Mouse (Mus musculus) liver, embryonic 11.5 days (tissue): Measurements from ENCODE around the gene Sh3d19. TPM values are rescaled to one million over a fixed set of nuclear protein-coding genes. Genes with fewer than 3 reads are reported as not detected.

ENCODE experiments used
- ATAC-seq: fragments of 200-750 bp; cut with Nextera tagmentation; replicated peaks from 2 replicates; pipeline ENCODE4 v1.8.0; 2017; ENCODE audit warnings: moderate number of reproducible peaks, mild to moderate bottlenecking, moderate TSS enrichment, moderate library complexity; ENCODE audit not compliant: low FRiP score
- DNase-seq: peaks from one replicate; pipeline ENCODE4 v3.0.0-alpha.2; 2017; ENCODE audit warnings: low spot score
- H3K27ac ChIP-seq: fragments of 300-500 bp; sonication (generic); 2 replicates; pipeline ENCODE4 v1.5.1; 2014; ENCODE audit warnings: mild to moderate bottlenecking, low read depth, low read length, control low read depth
- H3K27me3 ChIP-seq: fragments of 300-500 bp; sonication (generic); replicated peaks from 2 replicates; pipeline ENCODE4 v1.6.1; 2014; ENCODE audit warnings: low read length, mixed read lengths; ENCODE audit not compliant: control insufficient read depth, insufficient read depth
- H3K36me3 ChIP-seq: fragments of 300-500 bp; sonication (generic); 2 replicates; pipeline ENCODE4 v1.6.1; 2014; ENCODE audit warnings: mild to moderate bottlenecking, low read length, moderate library complexity, mixed read lengths; ENCODE audit not compliant: control insufficient read depth, insufficient read depth
- H3K4me1 ChIP-seq: fragments of 300-500 bp; sonication (generic); replicated peaks from 2 replicates; pipeline ENCODE4 v1.6.1; 2014; ENCODE audit warnings: low read length, mixed read lengths; ENCODE audit not compliant: control insufficient read depth, insufficient read depth
- H3K4me2 ChIP-seq: fragments of 300-500 bp; sonication (generic); 2 replicates; pipeline ENCODE4 v1.6.1; 2014; ENCODE audit warnings: mild to moderate bottlenecking, control low read depth, moderate library complexity
- H3K4me3 ChIP-seq: fragments of 300-500 bp; sonication (generic); 2 replicates; pipeline ENCODE4 v1.5.1; 2014; ENCODE audit warnings: low read depth, low read length, control low read depth
- H3K9ac ChIP-seq: fragments of 300-500 bp; sonication (generic); 2 replicates; pipeline ENCODE4 v1.6.1; 2014; ENCODE audit warnings: low read depth, low read length, control low read depth
- H3K9me3 ChIP-seq: fragments of 300-500 bp; sonication (generic); 2 replicates; pipeline ENCODE4 v1.6.1; 2016; ENCODE audit warnings: low read length, inconsistent platforms, mixed read lengths; ENCODE audit not compliant: control insufficient read depth
- WGBS: fragments of 180-500 bp; shearing (Covaris S2); extraction: QIAGEN DNeasy Blood & Tissue Kit; methylation state at CpG from one replicate; pipeline ENCODE4 v1.1.7; 2014; 5-methylcytosine and 5-hydroxymethylcytosine counted together
- polyA plus RNA-seq: library from polyadenylated mRNA; unstranded; fragments of >200 nt; fragmentation: Nextera tagmentation; extraction: Ambion mirVana; gene quantifications from 2 replicates; pipeline ENCODE4 v1.2.1, GENCODE M21; 2014

Sh3d19 gene
- polyA plus RNA-seq, 1 experiment from 2014 or later: 20.7 TPM

GRCm38 (mm10) chr3:86047686-86048408 lies 76.9 kb downstream of the Sh3d19 start:
- Histone ChIP-seq H3K27ac (no peak overlapping the region), H3K36me3 (peaks cover 7% of the 10 kb centered on the region; the same call in 1 of the 2 replicates), H3K4me3 (no peak overlapping the region), H3K9ac (no peak overlapping the region), H3K4me2 (no peak overlapping the region), H3K9me3 (no peaks in the 10 kb centered on the region), H3K4me1 (no peaks in the 10 kb centered on the region), H3K27me3 (no peaks in the 10 kb centered on the region)
- ATAC-seq (no peak), DNase-seq (no peak)
- 90% methylated on average over 9 of the region's 9 CpGs for WGBS

GRCm38 (mm10) chr3:86049041-86049440 lies 78.1 kb downstream of the Sh3d19 start:
- no peaks in the 10 kb centered on the region for H3K27me3 ChIP-seq
- ATAC-seq (no peak), DNase-seq (no peak)
- H3K36me3 ChIP-seq: peaks cover 7% of the 10 kb centered on the region; the same call in 1 of the 2 replicates
- H3K4me1 ChIP-seq: no peaks in the 10 kb centered on the region
- no peaks in the 10 kb centered on the region for H3K9me3 ChIP-seq
- no peak overlapping the region for H3K9ac ChIP-seq
- H3K4me2 ChIP-seq: no peak overlapping the region
- WGBS: 80% methylated on average over 2 of the region's 2 CpGs
- no peak overlapping the region for H3K27ac ChIP-seq
- no peak overlapping the region for H3K4me3 ChIP-seq

DNA sequence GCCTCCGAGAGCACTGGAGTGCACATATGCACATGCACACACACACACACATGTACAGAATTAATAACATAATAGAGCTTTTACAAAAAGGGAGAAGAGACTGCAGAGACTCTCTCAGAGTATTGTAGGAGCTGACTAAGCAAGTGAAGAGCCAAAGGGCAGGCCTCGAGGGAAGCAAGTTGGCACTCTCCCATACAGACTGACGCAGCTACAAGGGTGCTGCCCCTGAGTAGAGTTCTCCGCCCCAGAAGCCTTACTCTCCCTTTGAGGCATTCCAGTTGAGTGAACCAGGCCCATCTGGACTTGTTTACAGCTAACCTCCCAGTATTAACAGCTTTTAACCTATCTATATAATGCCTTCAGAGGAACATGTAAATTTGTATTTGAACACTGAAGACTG lies 85.8 kb downstream of the Sh3d19 start:
- 82% methylated on average over 4 of the region's 4 CpGs for WGBS
- no peaks in the 10 kb centered on the region for H3K9me3 ChIP-seq
- H3K4me3 ChIP-seq: no peak overlapping the region
- DNase-seq (no peak), ATAC-seq (no peak)
- H3K9ac ChIP-seq: no peak overlapping the region
- H3K27ac ChIP-seq: no peak overlapping the region
- H3K4me2 ChIP-seq: no peak overlapping the region
- H3K4me1 ChIP-seq: no peaks in the 10 kb centered on the region
- H3K36me3 ChIP-seq: no peaks in the 10 kb centered on the region
- H3K27me3 ChIP-seq: no peaks in the 10 kb centered on the region

- Histone ChIP-seq H3K36me3 (no peaks in the 10 kb centered on the region), H3K4me1 (no peaks in the 10 kb centered on the region), H3K27ac (no peak overlapping the region), H3K27me3 (no peaks in the 10 kb centered on the region), H3K4me2 (no peak overlapping the region), H3K4me3 (no peak overlapping the region), H3K9me3 (no peaks in the 10 kb centered on the region), H3K9ac (no peak overlapping the region)
- ATAC-seq (no peak), DNase-seq (no peak)
- WGBS: 76% methylated on average over 6 of the region's 6 CpGs
These were observed 86.7 kb downstream of the Sh3d19 start for GRCm38 (mm10) chr3:86057436-86058095.

GRCm38 (mm10) chr3:86069646-86070250 lies 98.8 kb downstream of the Sh3d19 start:
- Histone ChIP-seq H3K9ac (no peak overlapping the region), H3K4me1 (no peaks in the 10 kb centered on the region), H3K4me2 (no peak overlapping the region), H3K27ac (no peak overlapping the region), H3K27me3 (no peaks in the 10 kb centered on the region), H3K4me3 (no peak overlapping the region), H3K9me3 (no peaks in the 10 kb centered on the region), H3K36me3 (no peaks in the 10 kb centered on the region)
- DNase-seq (no peak), ATAC-seq (no peak)
- 83% methylated on average over 11 of the region's 11 CpGs for WGBS

GRCm38 (mm10) chr3:86070799-86071198 lies 99.9 kb downstream of the Sh3d19 start:
- Histone ChIP-seq H3K9me3 (no peaks in the 10 kb centered on the region), H3K4me2 (no peak overlapping the region), H3K4me1 (no peaks in the 10 kb centered on the region), H3K27ac (no peak overlapping the region), H3K9ac (no peak overlapping the region), H3K4me3 (no peak overlapping the region), H3K36me3 (no peaks in the 10 kb centered on the region), H3K27me3 (no peaks in the 10 kb centered on the region)
- ATAC-seq (no peak), DNase-seq (no peak)
- WGBS: 84% methylated on average over 7 of the region's 7 CpGs

GRCm38 (mm10) chr3:86072066-86072465 lies 101.2 kb downstream of the Sh3d19 start:
- Histone ChIP-seq H3K27ac (no peak overlapping the region), H3K27me3 (no peaks in the 10 kb centered on the region), H3K9ac (no peak overlapping the region), H3K4me1 (no peaks in the 10 kb centered on the region), H3K9me3 (no peaks in the 10 kb centered on the region), H3K4me2 (no peak overlapping the region), H3K4me3 (no peak overlapping the region), H3K36me3 (no peaks in the 10 kb centered on the region)
- ATAC-seq: no peak
- 82% methylated on average over 3 of the region's 3 CpGs for WGBS
- DNase-seq: no peak

DNA sequence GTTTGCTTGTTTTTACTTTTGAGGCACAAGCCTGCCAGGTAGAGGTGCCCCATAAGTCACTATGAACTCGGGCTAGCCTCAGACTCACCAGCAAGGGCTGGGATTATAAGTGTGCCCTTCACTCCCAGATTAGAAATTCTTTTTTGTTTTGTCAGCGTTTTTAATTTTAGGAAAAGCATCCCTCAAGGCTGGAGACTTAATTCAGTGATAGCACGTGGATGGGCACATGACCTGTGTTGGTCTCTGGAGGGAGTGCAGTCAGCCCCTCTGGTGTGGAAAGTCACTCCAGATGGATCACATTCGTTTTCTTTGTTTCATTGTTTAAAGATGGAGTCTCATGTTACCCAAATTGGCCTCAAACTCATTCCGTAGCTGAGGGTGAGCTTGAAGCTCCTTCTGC lies 102.0 kb downstream of the Sh3d19 start:
- ATAC-seq (no peak), DNase-seq (no peak)
- H3K9me3 ChIP-seq: no peaks in the 10 kb centered on the region
- H3K27me3 ChIP-seq: no peaks in the 10 kb centered on the region
- H3K9ac ChIP-seq: no peak overlapping the region
- H3K4me3 ChIP-seq: no peak overlapping the region
- WGBS: 81% methylated on average over 5 of the region's 5 CpGs
- H3K27ac ChIP-seq: no peak overlapping the region
- no peaks in the 10 kb centered on the region for H3K36me3 ChIP-seq
- H3K4me1 ChIP-seq: no peaks in the 10 kb centered on the region
- H3K4me2 ChIP-seq: no peak overlapping the region
